Mouse (Mus musculus): Measurements from ENCODE around the gene Hmgb1.

The Hmgb1 gene

DNA sequence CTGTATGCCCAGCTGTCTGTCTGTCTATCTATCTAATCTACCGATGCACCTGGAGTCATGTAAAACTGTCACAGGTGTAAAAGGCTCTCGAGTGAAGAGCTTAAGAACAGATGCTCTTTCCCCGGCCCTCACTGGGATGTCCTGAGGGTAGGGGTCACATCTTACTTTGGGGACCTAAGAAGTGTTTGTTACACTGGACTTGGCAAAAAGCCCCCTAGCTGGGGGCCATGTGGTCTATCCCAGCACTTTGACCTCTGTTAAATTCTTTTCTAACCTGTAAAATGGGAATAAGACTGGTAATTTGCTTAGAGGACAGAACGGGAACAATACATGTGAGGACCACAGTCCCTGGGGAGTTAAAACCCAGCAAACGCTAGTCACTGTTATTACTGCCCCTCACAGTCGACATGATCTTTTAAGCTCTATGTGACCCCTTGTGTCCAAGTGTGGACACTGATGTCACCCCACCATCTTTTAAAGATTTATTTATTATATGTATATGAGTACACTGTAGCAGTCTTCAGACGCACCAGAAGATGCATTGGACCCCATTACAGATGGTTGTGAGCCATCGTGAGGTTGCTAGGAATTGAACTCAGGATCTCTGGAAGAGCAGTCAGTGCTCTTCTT is 80.1 kb downstream of the Hmgb1 start:
- DNase-seq (ENCODE audit: low read depth, low spot score): no peak

DNA sequence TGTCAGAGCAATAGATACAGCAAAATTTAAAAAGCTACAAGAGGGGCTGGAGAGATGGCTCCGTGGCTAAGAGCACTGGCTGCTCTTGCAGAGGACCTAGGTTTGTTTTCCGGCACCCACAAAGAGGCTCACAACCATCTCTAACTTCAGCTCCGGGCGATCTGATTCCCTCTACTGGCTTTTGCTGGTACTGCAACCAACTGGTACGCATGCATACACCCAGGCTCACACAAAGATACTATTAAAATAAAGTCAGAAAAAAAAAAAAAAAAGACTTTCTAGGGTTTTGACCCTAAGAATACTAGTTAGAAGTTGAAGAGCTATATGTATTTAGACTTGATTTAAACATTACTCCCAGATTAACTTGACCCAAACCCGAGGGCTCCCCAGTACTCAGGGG is 82.4 kb downstream of the Hmgb1 start:
- DNase-seq (ENCODE audit: low read depth, low spot score): no peak

DNA sequence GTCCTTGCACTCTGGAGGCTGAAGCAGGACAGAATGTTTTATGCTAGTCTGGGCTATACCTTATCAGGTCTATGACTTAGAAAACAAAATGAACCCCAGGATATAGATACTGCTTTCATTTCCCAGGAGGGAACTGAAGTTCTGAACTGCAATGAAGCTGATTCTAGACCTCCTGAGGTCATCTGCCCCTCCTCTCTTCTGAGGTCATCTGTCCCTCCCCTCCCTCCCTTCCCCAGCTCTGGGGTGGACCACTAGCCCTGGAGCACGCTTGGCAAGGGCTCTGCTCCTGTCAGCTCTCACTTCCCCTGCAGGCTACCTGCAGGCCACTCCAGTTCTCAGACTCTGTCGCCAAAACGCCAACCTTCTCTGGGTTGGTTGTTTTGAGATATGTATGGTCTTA is 84.2 kb downstream of the Hmgb1 start:
- DNase-seq (ENCODE audit: low read depth, low spot score): no peak

DNA sequence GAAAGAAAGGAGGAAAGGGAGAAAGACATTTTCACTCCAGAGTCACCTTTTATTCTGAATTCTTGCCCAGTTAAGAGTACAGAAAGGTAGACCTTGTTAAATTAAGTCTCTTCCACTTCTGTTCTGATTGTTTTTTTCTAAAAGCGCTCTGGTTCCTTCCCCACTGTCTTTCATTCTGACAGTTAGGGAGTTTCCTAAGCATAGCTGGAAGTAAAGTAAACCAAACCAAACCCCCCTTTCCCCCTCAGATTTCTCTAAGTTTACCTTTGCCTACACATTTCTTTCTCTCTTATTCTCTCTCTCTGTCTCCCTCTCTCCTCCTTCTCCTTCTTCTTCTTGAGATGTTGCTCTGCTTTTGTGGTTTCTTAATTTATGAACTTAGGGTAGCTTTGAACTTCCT is 85.3 kb downstream of the Hmgb1 start:
- DNase-seq (ENCODE audit: low read depth, low spot score): no peak

- no peak for DNase-seq (ENCODE audit: low read depth, low spot score)
These were observed 86.4 kb downstream of the Hmgb1 start for GRCm38 (mm10) chr5:149097841-149098240.

GRCm38 (mm10) chr5:149096284-149096683 is 88.0 kb downstream of the Hmgb1 start:
- DNase-seq (ENCODE audit: low read depth, low spot score): no peak

DNA sequence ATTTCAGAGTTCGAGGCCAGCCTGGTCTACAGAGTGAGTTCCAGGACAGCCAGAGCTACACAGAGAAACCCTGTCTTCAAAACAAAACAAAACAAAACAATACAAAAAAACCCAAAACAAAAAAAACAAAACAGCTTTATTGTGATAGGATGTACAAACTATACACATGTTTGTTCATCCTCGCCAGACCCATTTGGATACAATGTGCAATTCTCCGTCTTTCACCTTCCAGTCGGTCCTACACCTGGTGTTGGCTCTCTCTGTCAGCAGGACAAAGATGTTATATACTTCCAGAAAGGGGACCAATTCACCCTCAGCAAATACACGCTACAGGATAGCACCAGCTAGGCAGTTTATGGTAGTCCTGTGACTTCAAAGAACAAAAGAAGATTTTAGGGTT is 91.4 kb downstream of the Hmgb1 start:
- no peak for DNase-seq (ENCODE audit: low read depth, low spot score)

- no peak for DNase-seq (ENCODE audit: low read depth, low spot score)
These were observed 91.8 kb downstream of the Hmgb1 start for GRCm38 (mm10) chr5:149092526-149092925.

DNA sequence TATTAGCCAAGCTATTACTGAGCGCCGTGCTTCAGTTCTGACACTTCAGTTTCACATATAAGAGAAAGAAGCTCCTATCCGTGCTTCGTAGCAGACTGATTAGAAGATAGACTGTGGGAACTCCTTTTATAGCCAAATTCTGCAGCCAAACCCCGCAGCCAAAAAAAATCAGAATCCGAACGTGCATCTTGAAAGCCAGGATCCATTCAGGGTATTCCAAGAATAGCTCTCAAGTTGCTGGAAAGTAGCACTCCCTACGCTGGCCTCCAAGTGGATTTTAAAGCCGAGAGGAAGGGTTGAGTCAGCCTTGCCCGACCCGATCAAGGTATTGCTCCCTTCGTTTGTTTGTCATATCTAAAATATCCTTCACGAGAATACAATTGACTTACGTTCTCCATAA is 93.0 kb downstream of the Hmgb1 start:
- no peak for DNase-seq (ENCODE audit: low read depth, low spot score)

DNA sequence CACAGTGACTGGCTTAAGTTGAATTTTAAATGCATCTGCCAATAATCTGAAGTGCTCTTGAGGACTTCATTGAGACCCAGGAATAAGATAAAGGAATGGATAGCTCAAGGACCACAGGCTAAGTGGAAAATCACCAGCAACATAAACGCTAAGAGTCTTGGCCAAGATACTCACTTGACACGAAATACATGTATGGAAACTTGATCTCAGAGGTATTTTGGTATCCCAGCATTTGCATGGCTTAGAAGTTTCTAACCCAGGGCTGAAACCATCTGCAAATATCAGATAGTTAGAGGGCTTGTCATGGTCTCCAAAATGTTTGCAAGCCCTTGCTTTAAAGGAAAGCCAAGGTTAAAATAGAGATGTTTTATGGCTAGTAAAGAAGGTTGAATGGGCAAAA is 94.4 kb downstream of the Hmgb1 start:
- no peak for DNase-seq (ENCODE audit: low read depth, low spot score)

DNA sequence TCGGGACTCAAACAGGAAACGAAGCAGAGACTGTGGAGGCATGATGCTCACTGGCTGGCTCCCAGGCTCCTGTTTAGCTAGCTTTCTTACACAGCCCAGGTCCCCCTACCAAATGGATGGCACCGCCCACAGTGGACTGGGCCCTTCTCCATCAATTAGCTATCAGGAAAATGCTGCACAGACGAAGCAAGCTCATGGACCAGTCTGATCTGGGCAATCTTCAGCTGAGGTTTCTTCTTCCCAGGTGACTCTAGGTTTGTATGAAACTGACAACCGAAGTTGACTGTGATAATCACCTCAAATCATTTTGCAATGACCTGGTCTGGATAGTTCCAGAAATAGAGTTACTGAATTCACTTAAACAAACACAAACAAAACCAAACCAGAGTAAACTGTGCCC is 94.8 kb downstream of the Hmgb1 start:
- no peak for DNase-seq (ENCODE audit: low read depth, low spot score)

GRCm38 (mm10) chr5:149088891-149089290 is 95.4 kb downstream of the Hmgb1 start:
- no peak for DNase-seq (ENCODE audit: low read depth, low spot score)

DNA sequence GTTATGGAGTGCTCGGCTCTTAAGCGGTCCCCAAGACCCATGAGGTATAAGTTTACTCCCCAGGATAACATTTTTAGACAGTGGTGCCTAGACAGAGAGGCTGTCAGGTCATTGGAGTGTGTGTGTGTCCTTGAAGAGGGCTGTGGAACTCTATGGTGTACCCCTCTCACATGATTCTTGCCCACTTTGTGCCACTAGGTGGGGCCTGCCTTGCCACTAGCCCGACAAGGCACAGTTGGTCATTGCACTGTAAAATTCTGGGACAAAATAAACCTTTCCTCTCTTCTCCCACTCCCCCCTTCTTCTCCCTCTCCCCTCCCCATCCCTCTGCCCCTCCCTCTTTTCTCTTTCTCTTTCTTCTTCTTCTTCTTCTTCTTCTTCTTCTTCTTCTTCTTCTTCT is 96.1 kb downstream of the Hmgb1 start:
- DNase-seq (ENCODE audit: low read depth, low spot score): no peak

DNA sequence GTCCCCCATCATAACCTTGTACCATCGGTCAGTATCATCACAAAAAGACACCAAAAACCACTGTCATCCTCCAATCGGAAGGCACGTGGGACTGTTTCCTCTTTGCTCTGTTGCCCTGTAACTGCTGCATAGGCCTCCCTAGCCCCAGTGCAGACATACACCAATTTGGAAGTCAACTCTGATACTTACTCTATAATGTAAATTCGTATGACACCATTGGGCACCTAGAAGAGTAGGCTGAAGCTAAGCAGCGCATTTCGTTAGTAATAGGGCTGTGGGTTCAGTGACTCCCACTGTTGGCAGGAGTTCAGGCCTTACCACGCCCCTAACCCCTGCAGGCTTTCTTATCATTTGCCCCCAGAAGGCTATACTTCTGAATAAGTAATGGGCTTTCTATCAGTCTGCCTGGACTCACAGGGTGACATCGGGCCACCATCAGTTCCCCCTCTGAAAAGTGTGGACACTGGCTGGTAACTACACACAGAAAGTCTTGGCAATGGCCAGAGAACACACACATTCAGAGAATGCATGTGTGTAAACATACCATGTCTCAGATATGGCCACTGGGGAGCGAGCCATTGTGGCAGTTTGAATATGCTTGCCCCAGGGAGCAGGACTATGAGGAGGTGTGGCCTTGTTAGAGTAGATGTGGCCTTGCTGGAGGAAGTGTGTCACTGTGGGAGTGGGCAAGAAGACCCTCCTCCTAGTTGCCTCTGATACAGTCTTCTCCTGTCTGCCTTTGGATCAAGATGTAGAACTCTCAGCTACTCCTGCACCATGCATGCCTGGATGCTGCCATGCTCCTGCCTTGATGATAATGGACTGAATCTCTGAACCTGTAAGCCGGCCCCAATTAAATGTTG is 97.7 kb downstream of the Hmgb1 start:
- no peak for DNase-seq (ENCODE audit: low read depth, low spot score)

GRCm38 (mm10) chr5:149080466-149080865 is 103.8 kb downstream of the Hmgb1 start:
- DNase-seq (ENCODE audit: low read depth, low spot score): no peak

DNA sequence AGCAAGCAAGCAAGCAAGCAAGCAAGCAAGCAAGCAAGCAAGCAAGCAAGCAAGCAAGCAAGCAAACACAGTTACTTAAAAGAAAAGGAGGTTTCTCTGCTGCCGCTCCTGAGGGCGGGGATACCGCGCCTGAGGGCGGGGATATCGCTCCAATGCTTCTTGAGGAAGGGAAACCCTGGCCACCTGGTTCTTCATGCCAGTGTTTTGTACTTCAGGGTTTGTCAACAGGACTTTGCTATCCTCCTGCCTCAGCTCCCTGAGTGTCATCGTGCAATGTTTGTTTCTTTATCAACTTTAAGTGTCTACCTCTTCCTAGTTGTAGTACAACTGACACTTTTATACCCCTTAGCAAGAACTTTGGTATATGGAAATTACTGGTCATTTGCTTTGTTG is 104.5 kb downstream of the Hmgb1 start:
- DNase-seq (ENCODE audit: low read depth, low spot score): no peak

DNA sequence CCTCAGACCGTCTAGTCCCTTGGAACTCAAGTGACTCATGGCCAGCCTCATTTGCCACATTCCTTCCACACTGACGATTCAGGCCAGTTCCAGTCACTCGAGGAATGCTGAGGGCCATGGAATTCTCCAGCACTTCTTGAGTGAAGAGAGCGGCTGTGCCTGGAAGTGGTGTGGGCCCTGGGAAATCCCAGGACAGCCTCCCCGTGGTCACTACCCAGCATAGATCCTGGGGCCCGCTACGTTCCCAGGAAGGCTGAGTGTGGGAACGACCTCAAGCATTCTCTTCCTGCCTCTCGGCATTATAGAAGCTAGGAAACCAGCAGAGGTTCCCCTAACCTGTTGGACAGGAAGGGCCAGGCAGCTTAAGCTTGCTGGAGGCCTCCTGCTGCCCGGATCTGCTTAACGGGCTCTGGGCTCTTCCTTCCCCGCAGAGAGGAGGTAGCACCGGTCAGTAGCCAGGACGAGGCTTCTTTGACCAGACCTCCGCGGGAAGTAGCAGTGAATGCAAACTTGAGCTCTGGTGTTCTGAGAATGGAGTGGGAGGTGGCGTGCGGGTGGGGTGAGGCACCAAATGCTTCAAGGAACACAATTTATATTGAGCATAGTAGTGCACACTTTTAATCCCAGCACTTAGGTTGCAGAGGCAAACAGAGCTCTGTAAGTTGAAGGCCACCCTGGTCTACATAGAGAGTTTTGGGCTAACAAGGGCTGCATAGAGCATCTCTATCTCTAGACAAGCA is 105.1 kb downstream of the Hmgb1 start:
- DNase-seq (ENCODE audit: low read depth, low spot score): no peak

DNA sequence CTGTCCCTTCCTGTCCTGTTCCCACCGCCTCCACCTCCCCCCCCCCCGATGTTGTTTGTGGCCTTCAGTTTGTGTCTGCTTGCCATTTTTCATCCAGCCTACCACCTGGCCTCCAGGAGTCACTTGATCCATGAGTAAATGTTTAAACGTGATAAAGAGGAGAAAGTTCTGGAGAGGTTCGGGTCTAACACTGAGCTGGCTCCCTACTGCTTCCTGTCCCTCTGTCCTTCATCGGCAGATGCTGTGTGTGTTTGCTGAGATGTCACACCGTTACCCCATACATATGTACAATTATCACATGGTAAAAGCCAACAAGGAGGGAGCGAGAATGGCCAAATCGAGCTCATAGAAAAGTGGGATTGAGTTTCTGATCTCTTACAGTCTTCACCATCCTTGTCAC is 107.2 kb downstream of the Hmgb1 start:
- DNase-seq (ENCODE audit: low read depth, low spot score): no peak

- no peak for DNase-seq (ENCODE audit: low read depth, low spot score)
These were observed 112.7 kb downstream of the Hmgb1 start for GRCm38 (mm10) chr5:149071546-149071945.

DNA sequence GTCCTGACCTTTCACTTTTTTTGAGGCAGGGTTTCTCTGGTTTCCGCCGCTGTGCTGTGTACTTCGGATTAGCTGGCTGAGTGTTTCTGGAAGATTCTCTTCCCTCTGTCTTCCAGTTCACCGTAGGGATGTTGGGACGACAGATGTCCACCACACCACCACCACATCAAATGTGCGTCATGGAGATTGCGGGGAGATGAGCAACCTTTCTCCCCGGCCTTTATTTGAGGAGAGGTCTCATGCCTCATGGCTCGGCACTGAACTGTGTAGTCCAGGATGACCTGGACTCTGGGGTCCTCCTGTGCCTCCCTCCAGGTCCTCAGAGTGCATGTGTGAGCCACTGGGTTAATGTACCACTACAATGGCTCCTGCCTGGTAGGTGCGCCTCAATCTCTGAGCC is 115.5 kb downstream of the Hmgb1 start:
- no peak for DNase-seq (ENCODE audit: low read depth, low spot score)

DNA sequence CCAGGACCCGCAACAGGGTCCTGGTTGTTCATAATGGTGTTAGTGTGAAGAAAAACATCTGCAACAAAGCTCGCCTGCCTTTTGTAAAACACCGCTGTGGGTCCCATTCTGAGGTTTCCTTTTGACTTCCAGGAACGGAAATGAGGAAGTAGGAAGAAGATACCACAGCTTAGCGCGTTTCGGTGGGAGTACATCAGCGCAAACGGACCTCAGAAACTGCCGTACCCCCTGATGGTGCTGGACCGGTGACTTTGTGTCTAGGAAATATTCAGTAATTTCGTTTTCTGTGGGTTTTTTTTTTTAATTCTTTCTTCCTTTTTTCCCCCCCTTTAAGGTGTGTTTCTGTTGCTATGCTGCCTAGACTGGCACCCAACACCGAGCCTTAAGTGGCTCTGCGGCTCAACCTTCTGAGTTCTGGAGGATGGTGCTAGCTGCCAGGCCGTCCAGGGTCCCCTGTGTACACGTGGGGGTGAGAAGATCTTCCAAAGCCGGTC is 116.0 kb downstream of the Hmgb1 start:
- no peak for DNase-seq (ENCODE audit: low read depth, low spot score)

- no peak for DNase-seq (ENCODE audit: low read depth, low spot score)
These were observed 116.8 kb downstream of the Hmgb1 start for GRCm38 (mm10) chr5:149067501-149067961.
